Mouse (Mus musculus): ENCODE data around the gene Lbhd1.
"Not testable (repeated sequence)": the region's sequence is repeated elsewhere in the genome, so short reads cannot be mapped to it uniquely, and the experiment has no call there.

Lbhd1 gene

GRCm38 (mm10) chr19:8871267-8872186, 12.0 kb upstream of the Lbhd1 start, which contains the start of gene Ubxn1:
Gene Ubxn1 (plus strand): TSS chr19:8871496.
- DNase-seq (ENCODE audit: extremely low spot score) = peak; percentile 97

- no peak for DNase-seq (ENCODE audit: extremely low spot score)
Measured at GRCm38 (mm10) chr19:8872266-8872840, 11.2 kb upstream of the Lbhd1 start.

- no peak for DNase-seq (ENCODE audit: extremely low spot score)
Measured at GRCm38 (mm10) chr19:8875031-8875430, 8.5 kb upstream of the Lbhd1 start.

- DNase-seq (ENCODE audit: extremely low spot score) = peak; percentile 88
Measured at GRCm38 (mm10) chr19:8880311-8881033, 3.1 kb upstream of the Lbhd1 start, which contains the start of gene Uqcc3. Gene Uqcc3 (minus strand): TSS chr19:8880923.

- DNase-seq (ENCODE audit: extremely low spot score) = no peak
Measured at GRCm38 (mm10) chr19:8881034-8881392, 2.5 kb upstream of the Lbhd1 start.

GRCm38 (mm10) chr19:8886916-8887584, 3.5 kb downstream of the Lbhd1 start:
- DNase-seq (ENCODE audit: extremely low spot score) = peak; percentile 54

GRCm38 (mm10) chr19:8887585-8888463, 4.3 kb downstream of the Lbhd1 start:
- peak; percentile 40 for DNase-seq (ENCODE audit: extremely low spot score)

GRCm38 (mm10) chr19:8888511-8889385, 5.2 kb downstream of the Lbhd1 start, which contains the start of the genes 1810009A15Rik and Gm49416:
Gene 1810009A15Rik (plus strand): TSS chr19:8888853.
Gene Gm49416 (plus strand): TSS chr19:8888926.
- DNase-seq (ENCODE audit: extremely low spot score) = peak; percentile 97

- DNase-seq (ENCODE audit: extremely low spot score) = peak; percentile 90
Measured at GRCm38 (mm10) chr19:8892829-8893766, 9.6 kb downstream of the Lbhd1 start, which contains the start of gene Ints5. Gene Ints5 (plus strand): TSS chr19:8893005.

GRCm38 (mm10) chr19:8895397-8895960, 11.9 kb downstream of the Lbhd1 start:
- DNase-seq (ENCODE audit: extremely low spot score) = no peak

GRCm38 (mm10) chr19:8896231-8896630, 12.7 kb downstream of the Lbhd1 start:
- not testable (repeated sequence) for DNase-seq (ENCODE audit: extremely low spot score)

GRCm38 (mm10) chr19:8897211-8897864, 13.8 kb downstream of the Lbhd1 start:
- peak; percentile 37 for DNase-seq (ENCODE audit: extremely low spot score)

- DNase-seq (ENCODE audit: extremely low spot score) = peak; percentile 95
Measured at GRCm38 (mm10) chr19:8897865-8898495, 14.4 kb downstream of the Lbhd1 start, which contains the start of gene Ganab. Gene Ganab (plus strand): TSS chr19:8898071.

GRCm38 (mm10) chr19:8898576-8898975, 15.0 kb downstream of the Lbhd1 start:
- no peak for DNase-seq (ENCODE audit: extremely low spot score)

- no peak for DNase-seq (ENCODE audit: extremely low spot score)
Measured at GRCm38 (mm10) chr19:8899079-8899478, 15.5 kb downstream of the Lbhd1 start.

GRCm38 (mm10) chr19:8903412-8903811, 19.9 kb downstream of the Lbhd1 start:
- DNase-seq (ENCODE audit: extremely low spot score) = no peak

GRCm38 (mm10) chr19:8908531-8908930, 25.0 kb downstream of the Lbhd1 start:
- DNase-seq (ENCODE audit: extremely low spot score) = no peak

Data from embryo, embryonic 9.5 days (tissue).